Mouse (Mus musculus): ENCODE measurements around the gene Nutf2. TPM values are rescaled to one million over a fixed set of nuclear protein-coding genes. Genes with fewer than 3 reads are reported as not detected.
A peak's percentile ranks its signal among the peaks of the same experiment; 100 is the strongest.

Gene Nutf2
- 165 and 207 TPM in 2 replicates for polyA plus RNA-seq (2015; fragmentation: Nextera tagmentation; extraction: Ambion mirVana)

- H3K27me3 ChIP-seq (replicated peaks; ENCODE audit: control insufficient read depth, insufficient read depth, low read length), result no peaks in the 10 kb centered on the region
- peak within 1 kb of the TSS; percentile 84 for H3K4me2 ChIP-seq (ENCODE audit: low read depth, low read length)
- no peaks in the 10 kb centered on the region for H3K9me3 ChIP-seq (ENCODE audit: control insufficient read depth, low read length)
- H3K4me1 ChIP-seq (ENCODE audit: control insufficient read depth, insufficient read depth, low read length), result peaks cover 47% of the 10 kb centered on the region
- H3K4me3 ChIP-seq (ENCODE audit: low read length), result peak within 1 kb of the TSS; percentile 100
- peak within 1 kb of the TSS; percentile 91 for H3K27ac ChIP-seq (ENCODE audit: low read length)
- peak within 1 kb of the TSS; percentile 95 for H3K9ac ChIP-seq (ENCODE audit: low read depth, low read length)
- ATAC-seq, result peak; percentile 98
- H3K36me3 ChIP-seq (ENCODE audit: control insufficient read depth, insufficient read depth, low read length), result no peaks in the 10 kb centered on the region
- WGBS, result under 1% methylated on average over 59 of the region's 59 CpGs
Observed at GRCm38 (mm10) chr8:105860143-105860981, at the start of gene Nutf2. Gene Nutf2, plus strand, starts transcription at chr8:105860580.

GRCm38 (mm10) chr8:105811061-105811460 lies 49.3 kb upstream of the Nutf2 start:
- Histone ChIP-seq H3K4me2 (ENCODE audit: low read depth, low read length) (no peak overlapping the region), H3K4me1 (ENCODE audit: control insufficient read depth, insufficient read depth, low read length) (no peaks in the 10 kb centered on the region), H3K9me3 (ENCODE audit: control insufficient read depth, low read length) (no peaks in the 10 kb centered on the region), H3K27ac (ENCODE audit: low read length) (no peak overlapping the region), H3K9ac (ENCODE audit: low read depth, low read length) (no peak overlapping the region), H3K4me3 (ENCODE audit: low read length) (no peak overlapping the region), H3K36me3 (ENCODE audit: control insufficient read depth, insufficient read depth, low read length) (peaks cover 3% of the 10 kb centered on the region; the same call in 1 of the 2 replicates), H3K27me3 (replicated peaks; ENCODE audit: control insufficient read depth, insufficient read depth, low read length) (no peaks in the 10 kb centered on the region)
- no peak for ATAC-seq
- 89% methylated on average over 10 of the region's 10 CpGs for WGBS

- H3K9me3 ChIP-seq (ENCODE audit: control insufficient read depth, low read length), result no peaks in the 10 kb centered on the region
- ATAC-seq, result no peak
- H3K9ac ChIP-seq (ENCODE audit: low read depth, low read length), result no peak overlapping the region
- no peak overlapping the region for H3K27ac ChIP-seq (ENCODE audit: low read length)
- H3K4me3 ChIP-seq (ENCODE audit: low read length), result no peak overlapping the region
- peaks cover 3% of the 10 kb centered on the region; the same call in 1 of the 2 replicates for H3K36me3 ChIP-seq (ENCODE audit: control insufficient read depth, insufficient read depth, low read length)
- 81% methylated on average over 3 of the region's 3 CpGs for WGBS
- H3K4me2 ChIP-seq (ENCODE audit: low read depth, low read length), result no peak overlapping the region
- H3K4me1 ChIP-seq (ENCODE audit: control insufficient read depth, insufficient read depth, low read length), result no peaks in the 10 kb centered on the region
- H3K27me3 ChIP-seq (replicated peaks; ENCODE audit: control insufficient read depth, insufficient read depth, low read length), result no peaks in the 10 kb centered on the region
Observed at GRCm38 (mm10) chr8:105811543-105811942, 48.8 kb upstream of the Nutf2 start.

GRCm38 (mm10) chr8:105812511-105812910 lies 47.9 kb upstream of the Nutf2 start:
- WGBS, result 87% methylated on average over 5 of the region's 5 CpGs
- Histone ChIP-seq H3K27me3 (replicated peaks; ENCODE audit: control insufficient read depth, insufficient read depth, low read length) (no peaks in the 10 kb centered on the region), H3K27ac (ENCODE audit: low read length) (no peak overlapping the region), H3K9me3 (ENCODE audit: control insufficient read depth, low read length) (no peaks in the 10 kb centered on the region), H3K4me1 (ENCODE audit: control insufficient read depth, insufficient read depth, low read length) (no peaks in the 10 kb centered on the region), H3K4me3 (ENCODE audit: low read length) (no peak overlapping the region), H3K4me2 (ENCODE audit: low read depth, low read length) (no peak overlapping the region), H3K36me3 (ENCODE audit: control insufficient read depth, insufficient read depth, low read length) (peaks cover 3% of the 10 kb centered on the region; the same call in 1 of the 2 replicates), H3K9ac (ENCODE audit: low read depth, low read length) (no peak overlapping the region)
- no peak for ATAC-seq

- H3K4me1 ChIP-seq (ENCODE audit: control insufficient read depth, insufficient read depth, low read length), result no peaks in the 10 kb centered on the region
- no peak overlapping the region for H3K4me3 ChIP-seq (ENCODE audit: low read length)
- no peak overlapping the region for H3K9ac ChIP-seq (ENCODE audit: low read depth, low read length)
- no peaks in the 10 kb centered on the region for H3K27me3 ChIP-seq (replicated peaks; ENCODE audit: control insufficient read depth, insufficient read depth, low read length)
- no peaks in the 10 kb centered on the region for H3K9me3 ChIP-seq (ENCODE audit: control insufficient read depth, low read length)
- no peak overlapping the region for H3K27ac ChIP-seq (ENCODE audit: low read length)
- WGBS, result 95% methylated on average over 6 of the region's 6 CpGs
- no peak overlapping the region for H3K4me2 ChIP-seq (ENCODE audit: low read depth, low read length)
- ATAC-seq, result no peak
- peaks cover 3% of the 10 kb centered on the region; the same call in 1 of the 2 replicates for H3K36me3 ChIP-seq (ENCODE audit: control insufficient read depth, insufficient read depth, low read length)
Observed at GRCm38 (mm10) chr8:105813241-105813640, 47.1 kb upstream of the Nutf2 start.

GRCm38 (mm10) chr8:105819659-105820058 lies 40.7 kb upstream of the Nutf2 start:
- Histone ChIP-seq H3K9me3 (ENCODE audit: control insufficient read depth, low read length) (no peaks in the 10 kb centered on the region), H3K4me1 (ENCODE audit: control insufficient read depth, insufficient read depth, low read length) (no peaks in the 10 kb centered on the region), H3K4me3 (ENCODE audit: low read length) (no peak overlapping the region), H3K36me3 (ENCODE audit: control insufficient read depth, insufficient read depth, low read length) (peaks cover 6% of the 10 kb centered on the region; the same call in 1 of the 2 replicates), H3K4me2 (ENCODE audit: low read depth, low read length) (no peak overlapping the region), H3K27ac (ENCODE audit: low read length) (no peak overlapping the region), H3K27me3 (replicated peaks; ENCODE audit: control insufficient read depth, insufficient read depth, low read length) (no peaks in the 10 kb centered on the region), H3K9ac (ENCODE audit: low read depth, low read length) (no peak overlapping the region)
- WGBS, result 90% methylated on average over 3 of the region's 3 CpGs
- ATAC-seq, result no peak

- Histone ChIP-seq H3K9me3 (ENCODE audit: control insufficient read depth, low read length) (no peaks in the 10 kb centered on the region), H3K4me3 (ENCODE audit: low read length) (no peak overlapping the region), H3K4me1 (ENCODE audit: control insufficient read depth, insufficient read depth, low read length) (peaks cover 5% of the 10 kb centered on the region), H3K4me2 (ENCODE audit: low read depth, low read length) (no peak overlapping the region), H3K27me3 (replicated peaks; ENCODE audit: control insufficient read depth, insufficient read depth, low read length) (no peaks in the 10 kb centered on the region), H3K36me3 (ENCODE audit: control insufficient read depth, insufficient read depth, low read length) (peaks cover 6% of the 10 kb centered on the region; the same call in 1 of the 2 replicates), H3K9ac (ENCODE audit: low read depth, low read length) (no peak overlapping the region), H3K27ac (ENCODE audit: low read length) (no peak overlapping the region)
- 95% methylated on average over 1 of the region's 1 CpGs for WGBS
- peak; percentile 86 for ATAC-seq
Observed at GRCm38 (mm10) chr8:105820925-105821324, 39.5 kb upstream of the Nutf2 start.

- H3K9ac ChIP-seq (ENCODE audit: low read depth, low read length), result 0 out of 2 replicates have a peak overlapping the region, but pooled peaks have one; percentile 89
- H3K36me3 ChIP-seq (ENCODE audit: control insufficient read depth, insufficient read depth, low read length), result peaks cover 6% of the 10 kb centered on the region; the same call in 1 of the 2 replicates
- no peak overlapping the region for H3K27ac ChIP-seq (ENCODE audit: low read length)
- peaks cover 9% of the 10 kb centered on the region for H3K4me1 ChIP-seq (ENCODE audit: control insufficient read depth, insufficient read depth, low read length)
- no peaks in the 10 kb centered on the region for H3K27me3 ChIP-seq (replicated peaks; ENCODE audit: control insufficient read depth, insufficient read depth, low read length)
- WGBS, result 67% methylated on average over 4 of the region's 4 CpGs
- ATAC-seq, result no peak
- H3K9me3 ChIP-seq (ENCODE audit: control insufficient read depth, low read length), result no peaks in the 10 kb centered on the region
- peak overlapping the region; percentile 80; the same call in 1 of the 2 replicates for H3K4me2 ChIP-seq (ENCODE audit: low read depth, low read length)
- H3K4me3 ChIP-seq (ENCODE audit: low read length), result peak overlapping the region; percentile 87
Observed at GRCm38 (mm10) chr8:105825506-105825905, 34.9 kb upstream of the Nutf2 start.

- peak overlapping the region; percentile 89 for H3K9ac ChIP-seq (ENCODE audit: low read depth, low read length)
- H3K9me3 ChIP-seq (ENCODE audit: control insufficient read depth, low read length), result no peaks in the 10 kb centered on the region
- peaks cover 9% of the 10 kb centered on the region for H3K4me1 ChIP-seq (ENCODE audit: control insufficient read depth, insufficient read depth, low read length)
- no peak for ATAC-seq
- H3K4me3 ChIP-seq (ENCODE audit: low read length), result peak overlapping the region; percentile 87
- peaks cover 4% of the 10 kb centered on the region; the same call in 1 of the 2 replicates for H3K36me3 ChIP-seq (ENCODE audit: control insufficient read depth, insufficient read depth, low read length)
- peak overlapping the region; percentile 69 for H3K27ac ChIP-seq (ENCODE audit: low read length)
- H3K4me2 ChIP-seq (ENCODE audit: low read depth, low read length), result peak overlapping the region; percentile 80
- 3% methylated on average over 4 of the region's 4 CpGs for WGBS
- no peaks in the 10 kb centered on the region for H3K27me3 ChIP-seq (replicated peaks; ENCODE audit: control insufficient read depth, insufficient read depth, low read length)
Observed at GRCm38 (mm10) chr8:105826379-105826778, 34.0 kb upstream of the Nutf2 start.
